Mouse (Mus musculus) limb, embryonic 14.5 days (tissue): ENCODE data around the gene Tarm1. TPM values are rescaled to one million over a fixed set of nuclear protein-coding genes. Genes with fewer than 3 reads are reported as not detected.
A peak's percentile ranks its signal among the peaks of the same experiment; 100 is the strongest.

Source experiments
- ATAC-seq: fragments of 200-750 bp; cut with Nextera tagmentation; 2 replicates; pipeline ENCODE4 v1.8.0; 2017; ENCODE audit warnings: low read depth, moderate number of reproducible peaks, moderate TSS enrichment; ENCODE audit not compliant: low FRiP score
- DNase-seq: peaks from one replicate; pipeline ENCODE4 v3.0.0-alpha.2; 2015; ENCODE audit warnings: low spot score
- H3K27ac ChIP-seq: fragments of 300-500 bp; sonication (generic); replicated peaks from 2 replicates; pipeline ENCODE4 v1.5.1; 2014; ENCODE audit warnings: low read depth, mild to moderate bottlenecking, low read length, moderate library complexity, mixed read lengths
- H3K27me3 ChIP-seq: fragments of 300-500 bp; sonication (generic); 2 replicates; pipeline ENCODE4 v1.6.1; 2014; ENCODE audit warnings: low read length, mixed read lengths; ENCODE audit not compliant: control insufficient read depth, insufficient read depth
- H3K36me3 ChIP-seq: fragments of 300-500 bp; sonication (generic); 2 replicates; pipeline ENCODE4 v1.6.1; 2014; ENCODE audit warnings: mild to moderate bottlenecking, low read length, moderate library complexity, mixed read lengths; ENCODE audit not compliant: control insufficient read depth, insufficient read depth
- H3K4me1 ChIP-seq: fragments of 300-500 bp; sonication (generic); 2 replicates; pipeline ENCODE4 v1.6.1; 2014; ENCODE audit warnings: antibody characterized with exemption, low read length, mixed read lengths; ENCODE audit not compliant: control insufficient read depth, insufficient read depth
- H3K4me2 ChIP-seq: fragments of 300-500 bp; sonication (generic); replicated peaks from 2 replicates; pipeline ENCODE4 v1.6.1; 2014; ENCODE audit warnings: low read depth, mild to moderate bottlenecking, low read length, moderate library complexity; ENCODE audit not compliant: severe bottlenecking
- H3K4me3 ChIP-seq: fragments of 300-500 bp; sonication (generic); replicated peaks from 2 replicates; pipeline ENCODE4 v1.5.1; 2014; ENCODE audit warnings: low read length
- H3K9ac ChIP-seq: fragments of 300-500 bp; sonication (generic); 2 replicates; pipeline ENCODE4 v1.6.1; 2014; ENCODE audit warnings: mild to moderate bottlenecking, low read depth, low read length, moderate library complexity; ENCODE audit not compliant: severe bottlenecking
- H3K9me3 ChIP-seq: fragments of 300-500 bp; sonication (generic); 2 replicates; pipeline ENCODE4 v1.6.1; 2016; ENCODE audit warnings: low read length; ENCODE audit not compliant: control insufficient read depth
- POLR2A ChIP-seq: fragments of 200-500 bp; IDR thresholded peaks from 2 replicates; pipeline ENCODE4 v1.8.0; 2012; ENCODE audit warnings: inconsistent platforms, mild to moderate bottlenecking, moderate library complexity, borderline replicate concordance; ENCODE audit not compliant: insufficient read depth, insufficient read length; ENCODE audit errors: extremely low read depth
- WGBS: fragments of 180-500 bp; shearing (Covaris S2); extraction: QIAGEN DNeasy Blood & Tissue Kit; methylation state at CpG from one replicate; pipeline ENCODE4 v1.1.7; 2014; 5-methylcytosine and 5-hydroxymethylcytosine counted together
- polyA plus RNA-seq, 2 experiments: library from polyadenylated mRNA; depleted of rRNA in 1 of 2; stranded (reverse) in 1 of 2; unstranded in 1 of 2; fragments of >200 nt; fragmentation: Nextera tagmentation in 1 of 2; extraction: Ambion mirVana in 1 of 2; gene quantifications; 2 replicates each; pipeline versions ENCODE4 v1.2.1 to v1.2.3; 2012 to 2014

The Tarm1 gene
- polyA plus RNA-seq, 2 experiments: 0.48 to 0.92 TPM

DNA sequence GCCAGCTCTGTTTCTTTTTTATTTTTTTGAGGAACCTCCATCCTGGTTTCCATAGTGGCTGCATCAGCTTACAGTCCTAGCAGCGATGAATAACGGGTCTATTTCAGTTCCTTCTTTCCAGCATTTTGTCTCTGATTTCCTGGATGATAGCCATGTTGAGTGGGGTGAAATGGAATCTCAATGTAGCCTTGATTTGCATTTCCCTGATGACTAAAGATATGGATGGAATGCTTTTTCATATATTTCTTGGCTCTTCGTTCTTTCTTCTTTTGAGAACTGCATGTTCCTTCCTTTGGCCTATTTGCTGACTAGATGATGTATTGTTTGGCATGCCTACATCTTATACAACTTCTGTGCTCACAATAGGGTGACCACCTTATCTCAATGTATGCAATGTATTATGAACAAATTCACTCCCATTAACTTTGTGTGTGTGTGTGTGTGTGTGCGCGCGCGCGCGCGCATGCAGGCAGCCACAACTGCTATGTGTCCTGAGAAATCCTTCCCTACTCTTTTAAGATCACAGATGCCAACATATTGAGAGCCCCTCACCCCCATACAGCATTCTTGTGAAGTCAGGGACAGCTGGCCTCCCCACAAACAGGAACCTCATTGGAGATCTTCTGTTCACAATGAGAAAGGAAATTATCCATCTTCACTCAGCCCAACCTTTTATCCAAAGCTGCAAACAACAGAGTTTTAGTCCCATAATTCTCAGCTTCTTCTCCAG, 45.1 kb downstream of the Tarm1 start:
- TF ChIP-seq POLR2A: no peak
- WGBS: 92% methylated on average over 10 of the region's 10 CpGs

DNA sequence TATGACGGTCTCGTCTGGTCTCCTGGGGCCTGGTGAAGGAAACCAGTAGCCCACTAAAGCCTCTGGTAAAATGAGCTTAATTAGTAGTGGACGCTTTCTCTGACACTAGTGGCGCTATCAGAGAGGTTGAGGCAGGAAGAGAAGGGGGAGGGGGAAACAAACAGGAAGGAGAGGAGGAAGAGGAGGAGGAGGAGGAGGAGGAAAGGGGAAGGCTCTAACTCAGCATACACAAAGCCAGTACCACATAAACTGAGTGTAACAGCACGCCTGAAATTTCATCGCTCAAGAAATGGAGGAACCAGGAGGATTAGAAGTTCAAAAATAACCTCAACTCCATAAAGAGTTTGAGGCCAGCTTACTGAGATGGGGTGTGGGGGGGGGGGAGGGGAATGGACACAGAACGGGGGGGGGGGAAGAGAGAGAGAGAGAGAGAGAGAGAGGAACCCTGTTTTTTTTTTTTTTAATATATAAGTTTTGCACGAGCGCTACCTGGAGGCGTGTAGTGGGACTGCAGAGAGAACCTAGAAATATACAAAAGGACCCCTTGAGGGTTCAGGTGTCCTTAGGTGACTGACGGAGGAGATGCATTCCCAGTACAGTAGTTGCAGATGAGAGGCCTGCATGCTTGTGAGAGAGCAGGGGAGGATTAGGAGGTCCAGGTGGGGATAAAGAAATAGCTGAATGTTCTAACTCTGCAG, 48.8 kb downstream of the Tarm1 start:
- no peaks in the 10 kb centered on the region for H3K9me3 ChIP-seq
- DNase-seq (peak; percentile 18), ATAC-seq (no peak)
- no peak overlapping the region for H3K4me3 ChIP-seq
- H3K4me1 ChIP-seq: no peaks in the 10 kb centered on the region
- 40% methylated on average over 11 of the region's 11 CpGs for WGBS
- no peak overlapping the region for H3K27ac ChIP-seq
- H3K9ac ChIP-seq: no peak overlapping the region
- H3K36me3 ChIP-seq: no peaks in the 10 kb centered on the region
- no peak overlapping the region for H3K4me2 ChIP-seq
- no peaks in the 10 kb centered on the region for H3K27me3 ChIP-seq
- no peak for TF ChIP-seq POLR2A

More for the DNA sequence above, 45.1 kb downstream of the Tarm1 start:
- no peaks in the 10 kb centered on the region for H3K9me3 ChIP-seq
- no peaks in the 10 kb centered on the region for H3K36me3 ChIP-seq
- no peak overlapping the region for H3K9ac ChIP-seq
- H3K4me3 ChIP-seq: no peak overlapping the region
- no peaks in the 10 kb centered on the region for H3K4me1 ChIP-seq
- DNase-seq (peak; percentile 30), ATAC-seq (no peak)
- no peak overlapping the region for H3K4me2 ChIP-seq
- no peak overlapping the region for H3K27ac ChIP-seq
- H3K27me3 ChIP-seq: no peaks in the 10 kb centered on the region

DNA sequence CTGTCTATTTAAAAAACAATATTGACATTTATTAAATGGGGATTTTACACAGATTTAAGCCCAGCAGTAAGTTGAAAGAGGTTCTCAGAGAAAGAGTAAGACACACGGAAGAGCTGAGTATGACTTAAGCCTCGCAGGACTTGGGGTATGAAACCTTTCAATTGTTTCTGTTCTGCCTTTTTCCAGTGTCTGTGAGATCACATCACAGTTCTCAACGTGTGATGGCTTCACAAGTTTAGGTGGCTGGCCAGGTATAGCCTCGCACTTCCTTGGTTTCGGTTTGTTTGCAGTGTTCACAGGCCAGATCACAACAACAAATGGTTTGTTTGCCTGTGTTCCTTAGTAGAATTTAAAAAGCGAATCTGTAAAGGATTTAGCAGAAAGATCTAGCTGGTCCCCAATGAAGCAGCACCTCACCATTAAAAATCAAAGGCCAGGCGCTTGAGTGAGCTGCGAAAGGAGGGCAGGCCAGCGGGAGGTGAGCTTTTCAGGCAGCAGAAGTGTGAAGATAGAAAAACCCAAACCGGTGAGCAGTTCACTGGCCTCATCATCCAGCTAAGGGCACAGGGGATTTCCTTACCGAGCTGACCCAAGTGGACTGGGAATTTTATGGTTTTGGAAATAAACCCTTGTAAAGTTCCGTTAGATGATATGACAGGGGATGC, 49.5 kb downstream of the Tarm1 start:
- H3K4me1 ChIP-seq: no peaks in the 10 kb centered on the region
- H3K4me2 ChIP-seq: no peak overlapping the region
- ATAC-seq: no peak
- no peaks in the 10 kb centered on the region for H3K9me3 ChIP-seq
- H3K9ac ChIP-seq: no peak overlapping the region
- TF ChIP-seq POLR2A: no peak
- WGBS: 39% methylated on average over 12 of the region's 12 CpGs
- no peak overlapping the region for H3K27ac ChIP-seq
- H3K4me3 ChIP-seq: no peak overlapping the region
- no peaks in the 10 kb centered on the region for H3K36me3 ChIP-seq
- no peak for DNase-seq
- H3K27me3 ChIP-seq: no peaks in the 10 kb centered on the region

DNA sequence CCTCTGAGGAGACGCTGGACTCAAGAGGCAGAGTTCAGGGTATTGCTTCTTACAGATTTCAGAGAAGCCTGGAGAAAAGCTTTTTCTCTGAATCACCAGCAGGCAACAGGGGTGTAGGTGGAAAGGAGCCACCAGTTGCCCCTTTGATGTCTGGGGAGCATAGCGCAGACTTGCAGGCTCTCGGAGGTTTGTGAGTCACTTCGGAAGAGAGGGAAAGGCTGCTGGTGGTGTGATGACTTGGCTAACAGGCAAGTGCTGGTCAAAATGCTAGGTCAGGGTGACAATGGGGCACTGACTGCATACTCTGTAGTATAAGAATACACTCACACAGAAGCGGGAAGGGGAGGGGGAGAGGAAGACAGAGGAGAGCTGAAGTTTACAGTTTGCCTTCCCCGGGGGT, 51.3 kb downstream of the Tarm1 start:
- DNase-seq (no peak), ATAC-seq (no peak)
- TF ChIP-seq POLR2A: no peak
- Histone ChIP-seq H3K9me3 (no peaks in the 10 kb centered on the region), H3K4me2 (no peak overlapping the region), H3K4me3 (no peak overlapping the region), H3K27me3 (no peaks in the 10 kb centered on the region), H3K27ac (no peak overlapping the region), H3K4me1 (no peaks in the 10 kb centered on the region), H3K9ac (no peak overlapping the region), H3K36me3 (no peaks in the 10 kb centered on the region)
- 28% methylated on average over 6 of the region's 6 CpGs for WGBS

DNA sequence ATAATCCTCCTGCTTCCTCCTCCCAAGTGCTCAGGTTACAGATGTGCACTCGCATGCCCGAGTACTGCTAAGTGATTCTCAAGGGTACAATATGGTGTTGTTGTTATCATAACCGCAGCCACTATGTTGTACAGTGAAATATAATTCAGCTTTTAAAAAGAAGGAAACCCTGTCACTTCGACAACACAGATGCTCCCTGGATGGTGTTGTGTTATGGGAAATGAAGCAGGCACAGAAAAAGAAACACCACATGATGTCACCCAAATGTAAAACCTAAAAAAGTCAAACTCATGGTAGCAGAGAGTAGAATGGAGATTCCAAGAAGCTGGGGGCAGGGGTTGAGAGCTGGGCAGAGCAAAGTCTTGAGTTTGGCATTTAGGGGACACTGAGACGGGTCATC, 51.8 kb downstream of the Tarm1 start:
- Histone ChIP-seq H3K9me3 (no peaks in the 10 kb centered on the region), H3K4me2 (no peak overlapping the region), H3K27me3 (no peaks in the 10 kb centered on the region), H3K36me3 (no peaks in the 10 kb centered on the region), H3K4me1 (no peaks in the 10 kb centered on the region), H3K27ac (no peak overlapping the region), H3K9ac (no peak overlapping the region), H3K4me3 (no peak overlapping the region)
- no peak for TF ChIP-seq POLR2A
- no peak for DNase-seq
- ATAC-seq: no peak
- WGBS: 44% methylated on average over 5 of the region's 5 CpGs
